Mouse (Mus musculus) heart, embryonic 11.5 days (tissue): ENCODE measurements around the gene Tead2. TPM values are rescaled to one million over a fixed set of nuclear protein-coding genes. Genes with fewer than 3 reads are reported as not detected.

Source experiments
- ATAC-seq: fragments of 200-750 bp; cut with Nextera tagmentation; replicated peaks from 2 replicates; pipeline ENCODE4 v1.8.0; 2017; ENCODE audit warnings: moderate library complexity; ENCODE audit not compliant: insufficient number of reproducible peaks, low FRiP score, low TSS enrichment
- H3K27ac ChIP-seq: fragments of 300-500 bp; sonication (generic); 2 replicates; pipeline ENCODE4 v1.5.1; 2014; ENCODE audit warnings: mild to moderate bottlenecking, low read depth, low read length
- H3K27me3 ChIP-seq: fragments of 300-500 bp; sonication (generic); 2 replicates; pipeline ENCODE4 v1.6.1; 2014; ENCODE audit warnings: mild to moderate bottlenecking, low read length, mixed read lengths; ENCODE audit not compliant: control insufficient read depth, insufficient read depth
- H3K36me3 ChIP-seq: fragments of 300-500 bp; sonication (generic); 2 replicates; pipeline ENCODE4 v1.6.1; 2014; ENCODE audit warnings: mild to moderate bottlenecking, low read length, moderate library complexity, mixed read lengths; ENCODE audit not compliant: control insufficient read depth, insufficient read depth
- H3K4me1 ChIP-seq: fragments of 300-500 bp; sonication (generic); 2 replicates; pipeline ENCODE4 v1.6.1; 2014; ENCODE audit warnings: low read length; ENCODE audit not compliant: control insufficient read depth, insufficient read depth
- H3K4me2 ChIP-seq: fragments of 300-500 bp; sonication (generic); 2 replicates; pipeline ENCODE4 v1.6.1; 2014; ENCODE audit warnings: mild to moderate bottlenecking, moderate library complexity
- H3K4me3 ChIP-seq: fragments of 300-500 bp; sonication (generic); 2 replicates; pipeline ENCODE4 v1.5.1; 2014; ENCODE audit warnings: low read depth, low read length
- H3K9ac ChIP-seq: fragments of 300-500 bp; sonication (generic); 2 replicates; pipeline ENCODE4 v1.6.1; 2014; ENCODE audit warnings: mild to moderate bottlenecking, low read depth, low read length, moderate library complexity
- H3K9me3 ChIP-seq: fragments of 300-500 bp; sonication (generic); replicated peaks from 2 replicates; pipeline ENCODE4 v1.6.1; 2016; ENCODE audit warnings: low read length; ENCODE audit not compliant: control insufficient read depth
- WGBS: fragments of 180-500 bp; shearing (Covaris S2); extraction: QIAGEN DNeasy Blood & Tissue Kit; methylation state at CpG from one replicate; pipeline ENCODE4 v1.1.7; 2014; ENCODE audit not compliant: insufficient replicate concordance; 5-methylcytosine and 5-hydroxymethylcytosine counted together
- polyA plus RNA-seq: library from polyadenylated mRNA; unstranded; fragments of >200 nt; fragmentation: Nextera tagmentation; extraction: Ambion mirVana; gene quantifications from 2 replicates; pipeline ENCODE4 v1.2.1, GENCODE M21; 2014

Gene Tead2
- polyA plus RNA-seq, 1 experiment from 2014 or later, result 129 TPM

GRCm38 (mm10) chr7:45175398-45175797 is 40.2 kb upstream of the Tead2 start:
- H3K36me3 ChIP-seq, result no peaks in the 10 kb centered on the region
- ATAC-seq, result no peak
- H3K9me3 ChIP-seq, result peaks cover 6% of the 10 kb centered on the region
- H3K9ac ChIP-seq, result no peak overlapping the region
- 6% methylated on average over 13 of the region's 13 CpGs for WGBS
- H3K27ac ChIP-seq, result no peak overlapping the region
- no peak overlapping the region for H3K4me3 ChIP-seq
- H3K4me1 ChIP-seq, result peaks cover 8% of the 10 kb centered on the region; the same call in 1 of the 2 replicates
- no peak overlapping the region for H3K4me2 ChIP-seq
- peaks cover 73% of the 10 kb centered on the region for H3K27me3 ChIP-seq

- peak overlapping the region; percentile 45 for H3K4me2 ChIP-seq
These were observed 39.6 kb upstream of the Tead2 start for GRCm38 (mm10) chr7:45175929-45176328.

GRCm38 (mm10) chr7:45176356-45176755 is 39.2 kb upstream of the Tead2 start:
- H3K4me3 ChIP-seq, result peak overlapping the region; percentile 11
- no peak overlapping the region for H3K27ac ChIP-seq
- 2% methylated on average over 29 of the region's 31 CpGs for WGBS
- peaks cover 14% of the 10 kb centered on the region; the same call in 1 of the 2 replicates for H3K4me1 ChIP-seq
- no peaks in the 10 kb centered on the region for H3K36me3 ChIP-seq
- no peak for ATAC-seq
- peak overlapping the region; percentile 45 for H3K4me2 ChIP-seq
- H3K9me3 ChIP-seq, result no peaks in the 10 kb centered on the region
- no peak overlapping the region for H3K9ac ChIP-seq
- H3K27me3 ChIP-seq, result peaks cover 83% of the 10 kb centered on the region

More at GRCm38 (mm10) chr7:45175929-45176328, 39.6 kb upstream of the Tead2 start:
- no peak for ATAC-seq
- Histone ChIP-seq H3K4me1 (peaks cover 10% of the 10 kb centered on the region; the same call in 1 of the 2 replicates), H3K9me3 (peaks cover 2% of the 10 kb centered on the region; the same call in 1 of the 2 replicates), H3K27me3 (peaks cover 79% of the 10 kb centered on the region), H3K27ac (no peak overlapping the region), H3K9ac (no peak overlapping the region), H3K4me3 (peak overlapping the region; percentile 11), H3K36me3 (no peaks in the 10 kb centered on the region)
- under 1% methylated on average over 23 of the region's 23 CpGs for WGBS

GRCm38 (mm10) chr7:45178550-45178949 is 37.0 kb upstream of the Tead2 start:
- H3K27ac ChIP-seq, result no peak overlapping the region
- no peaks in the 10 kb centered on the region for H3K9me3 ChIP-seq
- no peak for ATAC-seq
- H3K4me2 ChIP-seq, result no peak overlapping the region
- peaks cover 22% of the 10 kb centered on the region; the same call in 1 of the 2 replicates for H3K4me1 ChIP-seq
- 25% methylated on average over 7 of the region's 7 CpGs for WGBS
- H3K27me3 ChIP-seq, result peaks cover 96% of the 10 kb centered on the region
- no peaks in the 10 kb centered on the region for H3K36me3 ChIP-seq
- no peak overlapping the region for H3K9ac ChIP-seq
- H3K4me3 ChIP-seq, result no peak overlapping the region

- no peak within 1 kb of the TSS for H3K4me3 ChIP-seq
- H3K4me2 ChIP-seq, result no peak within 1 kb of the TSS
- no peak within 1 kb of the TSS for H3K9ac ChIP-seq
- ATAC-seq, result no peak
- H3K27ac ChIP-seq, result no peak within 1 kb of the TSS
- no peaks in the 10 kb centered on the region for H3K36me3 ChIP-seq
- H3K4me1 ChIP-seq, result peaks cover 22% of the 10 kb centered on the region; the same call in 1 of the 2 replicates
- H3K9me3 ChIP-seq, result no peaks in the 10 kb centered on the region
- peaks cover 99% of the 10 kb centered on the region for H3K27me3 ChIP-seq
- WGBS, result 30% methylated on average over 7 of the region's 7 CpGs
These were observed 36.1 kb upstream of the Tead2 start, which contains the start of gene Gfy for GRCm38 (mm10) chr7:45179469-45179868. Gene Gfy, minus strand, starts transcription at chr7:45179569.

GRCm38 (mm10) chr7:45180896-45181477 is 34.6 kb upstream of the Tead2 start, which contains the start of gene Pth2:
Gene Pth2, plus strand, starts transcription at chr7:45180995.
- H3K4me1 ChIP-seq, result peaks cover 17% of the 10 kb centered on the region; the same call in 1 of the 2 replicates
- H3K4me3 ChIP-seq, result peak within 1 kb of the TSS; percentile 32
- ATAC-seq, result no peak
- H3K9me3 ChIP-seq, result no peaks in the 10 kb centered on the region
- H3K9ac ChIP-seq, result no peak within 1 kb of the TSS
- H3K36me3 ChIP-seq, result no peaks in the 10 kb centered on the region
- H3K27ac ChIP-seq, result no peak within 1 kb of the TSS
- peak within 1 kb of the TSS; percentile 68 for H3K4me2 ChIP-seq
- WGBS, result 27% methylated on average over 19 of the region's 20 CpGs
- H3K27me3 ChIP-seq, result peaks cover 99% of the 10 kb centered on the region

- H3K4me3 ChIP-seq, result peak overlapping the region; percentile 32
- H3K27me3 ChIP-seq, result peaks cover 99% of the 10 kb centered on the region
- ATAC-seq, result no peak
- no peaks in the 10 kb centered on the region for H3K9me3 ChIP-seq
- H3K9ac ChIP-seq, result no peak overlapping the region
- no peaks in the 10 kb centered on the region for H3K36me3 ChIP-seq
- H3K27ac ChIP-seq, result no peak overlapping the region
- peaks cover 17% of the 10 kb centered on the region; the same call in 1 of the 2 replicates for H3K4me1 ChIP-seq
- 5% methylated on average over 35 of the region's 35 CpGs for WGBS
- H3K4me2 ChIP-seq, result peak overlapping the region; percentile 68
These were observed 34.0 kb upstream of the Tead2 start for GRCm38 (mm10) chr7:45181540-45181939.

- H3K27me3 ChIP-seq, result peaks cover 98% of the 10 kb centered on the region
- H3K4me1 ChIP-seq, result peaks cover 14% of the 10 kb centered on the region; the same call in 1 of the 2 replicates
- peak; percentile 77 for ATAC-seq
- H3K9me3 ChIP-seq, result no peaks in the 10 kb centered on the region
- H3K27ac ChIP-seq, result no peak overlapping the region
- peak overlapping the region; percentile 33 for H3K4me3 ChIP-seq
- H3K9ac ChIP-seq, result no peak overlapping the region
- H3K4me2 ChIP-seq, result peak overlapping the region; percentile 68
- no peaks in the 10 kb centered on the region for H3K36me3 ChIP-seq
- WGBS, result under 1% methylated on average over 34 of the region's 34 CpGs
These were observed 33.4 kb upstream of the Tead2 start for GRCm38 (mm10) chr7:45182199-45182601.
